Mouse (Mus musculus) lung, embryonic 16.5 days (tissue): ENCODE measurements around the gene Scnn1b. TPM values are rescaled to one million over a fixed set of nuclear protein-coding genes. Genes with fewer than 3 reads are reported as not detected.

Source experiments
- ATAC-seq: fragments of 200-750 bp; cut with Nextera tagmentation; 2 replicates; pipeline ENCODE4 v1.8.0; 2017; ENCODE audit warnings: low read depth, mild to moderate bottlenecking, moderate library complexity
- H3K27ac ChIP-seq: fragments of 300-500 bp; sonication (generic); 2 replicates; pipeline ENCODE4 v1.5.1; 2014; ENCODE audit warnings: mild to moderate bottlenecking, control low read depth, low read length
- H3K27me3 ChIP-seq: fragments of 300-500 bp; sonication (generic); 2 replicates; pipeline ENCODE4 v1.6.1; 2014; ENCODE audit warnings: low read depth, low read length, mixed read lengths; ENCODE audit not compliant: control insufficient read depth, insufficient read depth
- H3K36me3 ChIP-seq: fragments of 300-500 bp; sonication (generic); 2 replicates; pipeline ENCODE4 v1.6.1; 2014; ENCODE audit warnings: low read length; ENCODE audit not compliant: control insufficient read depth, insufficient read depth
- H3K4me1 ChIP-seq: fragments of 300-500 bp; sonication (generic); replicated peaks from 2 replicates; pipeline ENCODE4 v1.6.1; 2014; ENCODE audit warnings: low read length, mixed read lengths; ENCODE audit not compliant: control insufficient read depth, insufficient read depth
- H3K4me2 ChIP-seq: fragments of 300-500 bp; sonication (generic); 2 replicates; pipeline ENCODE4 v1.6.1; 2014; ENCODE audit warnings: low read depth, low read length, control low read depth
- H3K4me3 ChIP-seq: fragments of 300-500 bp; sonication (generic); 2 replicates; pipeline ENCODE4 v1.5.1; 2014; ENCODE audit warnings: mild to moderate bottlenecking, low read length, control low read depth
- H3K9ac ChIP-seq: fragments of 300-500 bp; sonication (generic); 2 replicates; pipeline ENCODE4 v1.6.1; 2014; ENCODE audit warnings: low read length, control low read depth
- H3K9me3 ChIP-seq: fragments of 300-500 bp; sonication (generic); 2 replicates; pipeline ENCODE4 v1.6.1; 2016; ENCODE audit warnings: low read length; ENCODE audit not compliant: control insufficient read depth
- WGBS: fragments of 180-500 bp; shearing (Covaris S2); extraction: QIAGEN DNeasy Blood & Tissue Kit; methylation state at CpG from one replicate; pipeline ENCODE4 v1.1.7; 2014; 5-methylcytosine and 5-hydroxymethylcytosine counted together
- polyA plus RNA-seq: library from polyadenylated mRNA; unstranded; fragments of >200 nt; fragmentation: Nextera tagmentation; extraction: Ambion mirVana; gene quantifications from 2 replicates; pipeline ENCODE4 v1.2.1, GENCODE M21; 2015

Scnn1b gene
- polyA plus RNA-seq, 1 experiment from 2014 or later, result 7.1 TPM

DNA sequence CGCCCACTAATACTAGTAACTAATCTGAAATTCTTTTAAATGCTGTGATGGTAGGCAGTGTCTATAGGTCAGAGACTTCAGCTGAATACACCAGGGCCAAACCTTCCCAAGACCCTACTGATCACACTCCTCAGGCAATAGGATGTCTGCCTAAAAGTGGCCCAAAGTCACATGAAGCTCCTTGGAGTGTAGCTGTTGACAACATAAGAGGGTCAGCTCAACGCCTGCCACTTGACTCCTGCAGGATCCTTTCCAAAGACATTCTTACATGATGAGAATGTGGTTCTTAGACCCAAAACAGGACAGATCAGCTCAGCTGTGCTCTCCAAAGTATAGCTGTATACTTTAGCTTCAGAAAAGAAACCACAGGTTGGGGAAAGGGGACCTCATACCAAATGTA is 77.5 kb downstream of the Scnn1b start:
- H3K4me3 ChIP-seq, result no peak overlapping the region
- no peaks in the 10 kb centered on the region for H3K9me3 ChIP-seq
- no peak for ATAC-seq
- no peaks in the 10 kb centered on the region for H3K27me3 ChIP-seq
- 76% methylated on average over 2 of the region's 2 CpGs for WGBS
- no peak overlapping the region for H3K9ac ChIP-seq
- H3K4me1 ChIP-seq, result peaks cover 12% of the 10 kb centered on the region
- H3K36me3 ChIP-seq, result peaks cover 4% of the 10 kb centered on the region; the same call in 1 of the 2 replicates
- peak overlapping the region; percentile 90 for H3K27ac ChIP-seq
- no peak overlapping the region for H3K4me2 ChIP-seq

DNA sequence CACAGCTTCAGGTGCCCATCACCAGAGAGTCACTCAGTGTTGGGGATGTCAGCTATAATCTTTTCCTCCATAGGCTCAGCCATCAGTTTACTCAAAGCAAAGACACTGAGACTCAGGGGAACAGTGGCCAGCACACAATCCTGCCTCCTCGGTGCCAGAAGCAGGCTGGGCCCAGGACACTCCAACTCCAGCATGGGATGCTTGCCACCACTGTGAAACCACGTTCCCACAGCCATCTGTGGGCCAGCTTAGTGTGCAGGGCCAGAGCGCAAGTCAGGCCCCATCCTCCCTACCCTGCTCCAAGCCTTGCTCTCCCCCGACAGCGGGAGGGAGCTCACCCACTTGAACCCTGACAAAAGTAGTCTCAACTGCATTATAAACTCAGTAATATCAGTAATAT is 81.4 kb downstream of the Scnn1b start:
- Histone ChIP-seq H3K27me3 (no peaks in the 10 kb centered on the region), H3K4me3 (no peak overlapping the region), H3K36me3 (peaks cover 12% of the 10 kb centered on the region), H3K9ac (no peak overlapping the region), H3K9me3 (no peaks in the 10 kb centered on the region), H3K27ac (no peak overlapping the region), H3K4me2 (no peak overlapping the region), H3K4me1 (peaks cover 4% of the 10 kb centered on the region; the same call in 1 of the 2 replicates)
- no peak for ATAC-seq
- WGBS, result 80% methylated on average over 5 of the region's 5 CpGs

DNA sequence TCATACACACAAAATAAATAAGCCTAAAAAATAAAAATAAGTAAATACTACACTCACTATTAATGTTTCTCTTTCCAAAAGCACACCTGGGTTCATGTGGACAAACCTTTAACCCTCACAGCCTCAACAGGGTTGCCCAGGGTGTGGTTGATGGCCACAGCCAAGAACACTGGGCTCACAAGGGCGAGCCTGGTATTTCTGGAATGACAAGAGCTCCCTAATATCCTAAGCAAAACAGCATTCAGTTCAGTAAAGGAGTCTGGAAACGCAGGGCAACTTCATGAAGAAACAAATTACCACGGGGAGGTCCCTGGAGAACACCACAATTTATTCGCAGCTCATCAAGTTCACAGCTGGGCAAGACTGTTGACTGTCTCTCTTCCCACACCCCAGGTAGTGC is 82.7 kb downstream of the Scnn1b start:
- H3K4me2 ChIP-seq, result peak overlapping the region; percentile 23
- peaks cover 4% of the 10 kb centered on the region; the same call in 1 of the 2 replicates for H3K4me1 ChIP-seq
- H3K9me3 ChIP-seq, result no peaks in the 10 kb centered on the region
- ATAC-seq, result peak; percentile 88
- no peak overlapping the region for H3K9ac ChIP-seq
- WGBS, result 53% methylated on average over 4 of the region's 4 CpGs
- peak overlapping the region; percentile 81 for H3K27ac ChIP-seq
- no peaks in the 10 kb centered on the region for H3K27me3 ChIP-seq
- H3K36me3 ChIP-seq, result peaks cover 12% of the 10 kb centered on the region
- H3K4me3 ChIP-seq, result no peak overlapping the region

DNA sequence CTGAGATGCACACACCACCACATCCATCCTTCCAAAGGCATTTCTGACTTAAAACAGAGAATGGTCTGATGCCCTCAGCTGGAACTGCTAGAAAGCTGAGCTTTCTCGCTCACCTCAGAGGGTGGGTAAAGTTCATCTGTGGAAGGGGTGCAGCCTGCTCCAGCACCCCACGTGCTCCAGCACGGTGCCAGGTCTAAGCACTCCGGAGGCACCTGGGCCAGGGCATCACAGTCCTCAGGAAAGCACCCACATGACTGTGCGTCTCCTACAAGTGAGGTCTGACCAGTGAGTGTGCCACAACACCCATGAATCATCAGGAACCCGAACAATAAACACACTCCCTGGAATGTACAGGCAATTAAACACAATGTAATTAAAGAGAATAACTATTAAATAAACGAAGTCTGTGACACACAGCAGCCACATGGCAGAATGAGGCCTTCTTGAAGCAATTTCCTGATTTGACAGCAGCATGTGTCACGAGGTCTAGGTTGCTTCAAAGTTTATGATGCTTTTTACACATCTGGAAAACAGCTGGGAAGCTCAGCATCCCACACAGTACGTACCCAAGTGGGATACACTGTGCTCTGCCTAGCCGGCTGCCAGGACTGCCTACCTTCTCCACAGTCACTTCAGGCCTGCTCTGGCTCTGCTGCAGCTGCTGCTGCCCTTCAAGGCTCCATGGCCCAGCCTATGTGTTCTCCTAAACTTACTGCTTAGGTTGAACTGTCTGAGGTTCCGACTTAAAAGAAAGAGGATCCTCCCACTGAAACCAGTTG is 90.2 kb downstream of the Scnn1b start:
- no peak for ATAC-seq
- H3K4me1 ChIP-seq, result no peaks in the 10 kb centered on the region
- H3K4me2 ChIP-seq, result no peak overlapping the region
- peaks cover 8% of the 10 kb centered on the region for H3K36me3 ChIP-seq
- no peak overlapping the region for H3K27ac ChIP-seq
- H3K4me3 ChIP-seq, result no peak overlapping the region
- H3K9ac ChIP-seq, result no peak overlapping the region
- H3K9me3 ChIP-seq, result no peaks in the 10 kb centered on the region
- no peaks in the 10 kb centered on the region for H3K27me3 ChIP-seq
- 82% methylated on average over 11 of the region's 11 CpGs for WGBS

- Histone ChIP-seq H3K27me3 (no peaks in the 10 kb centered on the region), H3K4me1 (no peaks in the 10 kb centered on the region), H3K27ac (no peak overlapping the region), H3K36me3 (peaks cover 4% of the 10 kb centered on the region), H3K4me3 (no peak overlapping the region), H3K9ac (no peak overlapping the region), H3K9me3 (no peaks in the 10 kb centered on the region), H3K4me2 (no peak overlapping the region)
- WGBS, result 73% methylated on average over 12 of the region's 12 CpGs
- no peak for ATAC-seq
Measured at GRCm38 (mm10) chr7:121955802-121956201, 91.0 kb downstream of the Scnn1b start.

- no peak overlapping the region for H3K27ac ChIP-seq
- no peaks in the 10 kb centered on the region for H3K9me3 ChIP-seq
- ATAC-seq, result no peak
- no peak overlapping the region for H3K4me2 ChIP-seq
- H3K27me3 ChIP-seq, result no peaks in the 10 kb centered on the region
- no peak overlapping the region for H3K9ac ChIP-seq
- no peak overlapping the region for H3K4me3 ChIP-seq
- WGBS, result 77% methylated on average over 7 of the region's 7 CpGs
- H3K4me1 ChIP-seq, result no peaks in the 10 kb centered on the region
- H3K36me3 ChIP-seq, result peaks cover 11% of the 10 kb centered on the region
Measured at GRCm38 (mm10) chr7:121961913-121962570, 97.2 kb downstream of the Scnn1b start.

- Histone ChIP-seq H3K27me3 (no peaks in the 10 kb centered on the region), H3K36me3 (peaks cover 11% of the 10 kb centered on the region), H3K4me2 (no peak overlapping the region), H3K4me1 (no peaks in the 10 kb centered on the region), H3K27ac (no peak overlapping the region), H3K4me3 (no peak overlapping the region), H3K9me3 (no peaks in the 10 kb centered on the region), H3K9ac (no peak overlapping the region)
- WGBS, result 69% methylated on average over 3 of the region's 3 CpGs
- ATAC-seq, result no peak
Measured at GRCm38 (mm10) chr7:121962571-121962959, 97.7 kb downstream of the Scnn1b start.

DNA sequence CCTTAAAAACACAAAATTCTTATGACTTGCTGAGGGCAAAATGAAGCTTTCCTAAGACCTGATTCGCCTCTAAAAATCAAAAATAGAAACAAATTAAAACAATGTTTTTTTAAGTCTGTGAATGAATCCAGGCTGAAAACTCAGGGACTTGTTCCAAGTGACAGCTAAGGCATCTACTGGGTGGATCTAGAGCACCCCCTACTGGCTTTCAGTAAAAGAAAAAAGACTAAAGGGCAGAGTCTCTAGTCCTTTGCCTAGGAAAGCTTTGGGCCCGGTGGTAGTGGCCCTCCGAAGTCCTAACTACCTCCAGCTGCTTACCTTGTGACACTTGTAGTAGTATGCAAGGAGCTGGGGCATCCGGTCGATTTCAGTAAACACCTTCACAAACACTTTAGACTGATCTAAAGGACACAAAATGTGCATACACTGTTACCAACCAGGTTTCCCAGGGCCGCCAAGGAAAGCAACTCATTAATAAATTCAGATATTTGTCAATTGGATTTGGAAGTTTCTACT is 99.1 kb downstream of the Scnn1b start:
- Histone ChIP-seq H3K4me1 (no peaks in the 10 kb centered on the region), H3K4me2 (no peak overlapping the region), H3K27me3 (no peaks in the 10 kb centered on the region), H3K27ac (no peak overlapping the region), H3K9me3 (no peaks in the 10 kb centered on the region), H3K9ac (no peak overlapping the region), H3K4me3 (no peak overlapping the region), H3K36me3 (peaks cover 11% of the 10 kb centered on the region)
- ATAC-seq, result no peak
- 56% methylated on average over 6 of the region's 6 CpGs for WGBS

GRCm38 (mm10) chr7:121966169-121966568 is 101.3 kb downstream of the Scnn1b start:
- no peak for ATAC-seq
- Histone ChIP-seq H3K9ac (no peak overlapping the region), H3K9me3 (no peaks in the 10 kb centered on the region), H3K4me1 (no peaks in the 10 kb centered on the region), H3K27me3 (no peaks in the 10 kb centered on the region), H3K4me2 (no peak overlapping the region), H3K4me3 (no peak overlapping the region), H3K36me3 (peaks cover 12% of the 10 kb centered on the region), H3K27ac (no peak overlapping the region)
- WGBS, result 87% methylated on average over 7 of the region's 7 CpGs
